Mouse (Mus musculus) neural tube, embryonic 13.5 days (tissue): Measurements from ENCODE around the gene Smpd3. TPM values are rescaled to one million over a fixed set of nuclear protein-coding genes. Genes with fewer than 3 reads are reported as not detected.

Experiments used
- ATAC-seq: fragments of 200-750 bp; cut with Nextera tagmentation; 2 replicates; pipeline ENCODE4 v1.8.0; 2017; ENCODE audit warnings: low read depth, mild to moderate bottlenecking, moderate TSS enrichment, moderate library complexity
- H3K27ac ChIP-seq: fragments of 300-500 bp; sonication (generic); replicated peaks from 2 replicates; pipeline ENCODE4 v1.5.1; 2015; ENCODE audit warnings: moderate library complexity, mild to moderate bottlenecking, inconsistent platforms
- H3K27me3 ChIP-seq: fragments of 300-500 bp; sonication (generic); 2 replicates; pipeline ENCODE4 v1.6.1; 2015; ENCODE audit warnings: mild to moderate bottlenecking, inconsistent platforms
- H3K36me3 ChIP-seq: fragments of 300-500 bp; sonication (generic); 2 replicates; pipeline ENCODE4 v1.6.1; 2015; ENCODE audit warnings: mild to moderate bottlenecking, inconsistent platforms
- H3K4me1 ChIP-seq: fragments of 300-500 bp; sonication (generic); replicated peaks from 2 replicates; pipeline ENCODE4 v1.6.1; 2015; ENCODE audit warnings: inconsistent platforms
- H3K4me2 ChIP-seq: fragments of 300-500 bp; sonication (generic); 2 replicates; pipeline ENCODE4 v1.6.1; 2015; ENCODE audit warnings: inconsistent platforms, mild to moderate bottlenecking, moderate library complexity
- H3K4me3 ChIP-seq: fragments of 300-500 bp; sonication (generic); 2 replicates; pipeline ENCODE4 v1.5.1; 2015; ENCODE audit warnings: mild to moderate bottlenecking, inconsistent platforms
- H3K9ac ChIP-seq: fragments of 300-500 bp; sonication (generic); 2 replicates; pipeline ENCODE4 v1.6.1; 2015; ENCODE audit warnings: moderate library complexity, mild to moderate bottlenecking, inconsistent platforms
- H3K9me3 ChIP-seq: fragments of 300-500 bp; sonication (generic); 2 replicates; pipeline ENCODE4 v1.6.1; 2016; ENCODE audit warnings: inconsistent platforms
- WGBS: fragments of 180-500 bp; shearing (Covaris S2); methylation state at CpG from one replicate; pipeline ENCODE4 v1.1.7; 2015; 5-methylcytosine and 5-hydroxymethylcytosine counted together
- polyA plus RNA-seq: library from polyadenylated mRNA; unstranded; fragments of >200 nt; fragmentation: Nextera tagmentation; extraction: Ambion mirVana; gene quantifications from 2 replicates; pipeline ENCODE4 v1.2.1, GENCODE M21; 2015

Gene Smpd3
- polyA plus RNA-seq, 1 experiment from 2014 or later, result 39.4 TPM

- no peaks in the 10 kb centered on the region; the same call in 1 of the 2 replicates for H3K4me1 ChIP-seq
- no peak for ATAC-seq
- no peaks in the 10 kb centered on the region for H3K9me3 ChIP-seq
- no peaks in the 10 kb centered on the region for H3K27me3 ChIP-seq
- 81% methylated on average over 4 of the region's 4 CpGs for WGBS
- no peak overlapping the region for H3K9ac ChIP-seq
- H3K4me3 ChIP-seq, result no peak overlapping the region
- H3K4me2 ChIP-seq, result no peak overlapping the region
- peaks cover 94% of the 10 kb centered on the region for H3K36me3 ChIP-seq
- H3K27ac ChIP-seq, result peak overlapping the region; percentile 15
These were observed 87.6 kb downstream of the Smpd3 start for GRCm38 (mm10) chr8:106250186-106250585.

GRCm38 (mm10) chr8:106237106-106237505, 100.7 kb downstream of the Smpd3 start:
- Histone ChIP-seq H3K4me3 (no peak overlapping the region), H3K36me3 (peaks cover 82% of the 10 kb centered on the region), H3K27ac (no peak overlapping the region), H3K27me3 (no peaks in the 10 kb centered on the region), H3K9ac (no peak overlapping the region), H3K9me3 (no peaks in the 10 kb centered on the region), H3K4me2 (no peak overlapping the region), H3K4me1 (no peaks in the 10 kb centered on the region)
- ATAC-seq, result no peak
- 82% methylated on average over 5 of the region's 5 CpGs for WGBS

GRCm38 (mm10) chr8:106234567-106235261, 103.1 kb downstream of the Smpd3 start:
- no peak overlapping the region for H3K4me3 ChIP-seq
- no peaks in the 10 kb centered on the region for H3K27me3 ChIP-seq
- H3K27ac ChIP-seq, result no peak overlapping the region
- ATAC-seq, result no peak
- H3K36me3 ChIP-seq, result peaks cover 74% of the 10 kb centered on the region
- 93% methylated on average over 17 of the region's 17 CpGs for WGBS
- no peaks in the 10 kb centered on the region for H3K9me3 ChIP-seq
- no peak overlapping the region for H3K9ac ChIP-seq
- H3K4me2 ChIP-seq, result no peak overlapping the region
- no peaks in the 10 kb centered on the region for H3K4me1 ChIP-seq

GRCm38 (mm10) chr8:106232751-106233150, 105.0 kb downstream of the Smpd3 start:
- H3K4me1 ChIP-seq, result no peaks in the 10 kb centered on the region
- ATAC-seq, result no peak
- no peak overlapping the region for H3K4me2 ChIP-seq
- 74% methylated on average over 3 of the region's 3 CpGs for WGBS
- H3K9ac ChIP-seq, result no peak overlapping the region
- H3K9me3 ChIP-seq, result no peaks in the 10 kb centered on the region
- H3K36me3 ChIP-seq, result peaks cover 74% of the 10 kb centered on the region
- no peak overlapping the region for H3K27ac ChIP-seq
- H3K27me3 ChIP-seq, result no peaks in the 10 kb centered on the region
- H3K4me3 ChIP-seq, result no peak overlapping the region

GRCm38 (mm10) chr8:106231536-106231935, 106.3 kb downstream of the Smpd3 start:
- H3K36me3 ChIP-seq, result peaks cover 72% of the 10 kb centered on the region

GRCm38 (mm10) chr8:106226589-106226988, 111.2 kb downstream of the Smpd3 start:
- H3K36me3 ChIP-seq, result peaks cover 83% of the 10 kb centered on the region
- no peak overlapping the region for H3K4me3 ChIP-seq
- no peaks in the 10 kb centered on the region for H3K4me1 ChIP-seq
- no peak overlapping the region for H3K27ac ChIP-seq
- WGBS, result 49% methylated on average over 9 of the region's 9 CpGs
- no peaks in the 10 kb centered on the region for H3K27me3 ChIP-seq
- ATAC-seq, result no peak
- no peak overlapping the region for H3K4me2 ChIP-seq
- no peak overlapping the region for H3K9ac ChIP-seq
- no peaks in the 10 kb centered on the region for H3K9me3 ChIP-seq

More at GRCm38 (mm10) chr8:106231536-106231935, 106.3 kb downstream of the Smpd3 start:
- H3K4me3 ChIP-seq, result no peak overlapping the region
- no peaks in the 10 kb centered on the region for H3K4me1 ChIP-seq
- ATAC-seq, result no peak
- H3K9ac ChIP-seq, result no peak overlapping the region
- no peak overlapping the region for H3K27ac ChIP-seq
- WGBS, result 84% methylated on average over 7 of the region's 7 CpGs
- no peaks in the 10 kb centered on the region for H3K27me3 ChIP-seq
- no peaks in the 10 kb centered on the region for H3K9me3 ChIP-seq
- H3K4me2 ChIP-seq, result no peak overlapping the region

- no peak overlapping the region for H3K27ac ChIP-seq
- no peak overlapping the region for H3K9ac ChIP-seq
- H3K4me1 ChIP-seq, result no peaks in the 10 kb centered on the region
- H3K4me3 ChIP-seq, result no peak overlapping the region
- H3K36me3 ChIP-seq, result peaks cover 91% of the 10 kb centered on the region
- 90% methylated on average over 3 of the region's 3 CpGs for WGBS
- no peak for ATAC-seq
- H3K27me3 ChIP-seq, result no peaks in the 10 kb centered on the region
- H3K9me3 ChIP-seq, result no peaks in the 10 kb centered on the region
- H3K4me2 ChIP-seq, result no peak overlapping the region
These were observed 118.2 kb downstream of the Smpd3 start for GRCm38 (mm10) chr8:106219620-106220019.

- peaks cover 21% of the 10 kb centered on the region for H3K4me1 ChIP-seq
- 91% methylated on average over 3 of the region's 3 CpGs for WGBS
- peaks cover 59% of the 10 kb centered on the region for H3K36me3 ChIP-seq
- H3K4me2 ChIP-seq, result no peak overlapping the region
- no peak overlapping the region for H3K4me3 ChIP-seq
- no peak overlapping the region for H3K9ac ChIP-seq
- H3K9me3 ChIP-seq, result no peaks in the 10 kb centered on the region
- H3K27ac ChIP-seq, result no peak overlapping the region
- no peaks in the 10 kb centered on the region for H3K27me3 ChIP-seq
- no peak for ATAC-seq
These were observed 123.8 kb downstream of the Smpd3 start for GRCm38 (mm10) chr8:106213959-106214358.

- Histone ChIP-seq H3K4me2 (peak overlapping the region; percentile 91), H3K27me3 (no peaks in the 10 kb centered on the region), H3K9ac (peak overlapping the region; percentile 92), H3K9me3 (no peaks in the 10 kb centered on the region), H3K36me3 (peaks cover 57% of the 10 kb centered on the region), H3K27ac (peak overlapping the region; percentile 91), H3K4me3 (peak overlapping the region; percentile 79), H3K4me1 (peaks cover 26% of the 10 kb centered on the region)
- peak; percentile 11; the same call in 1 of the 2 replicates for ATAC-seq
- WGBS, result 5% methylated on average over 13 of the region's 13 CpGs
These were observed 126.4 kb downstream of the Smpd3 start for GRCm38 (mm10) chr8:106211421-106211820.

- WGBS, result 0% methylated on average over 52 of the region's 52 CpGs
- H3K9me3 ChIP-seq, result no peaks in the 10 kb centered on the region
- peaks cover 53% of the 10 kb centered on the region for H3K36me3 ChIP-seq
- H3K9ac ChIP-seq, result peak within 1 kb of the TSS; percentile 92
- H3K4me3 ChIP-seq, result peak within 1 kb of the TSS; percentile 79
- no peaks in the 10 kb centered on the region for H3K27me3 ChIP-seq
- H3K27ac ChIP-seq, result peak within 1 kb of the TSS; percentile 91
- peak within 1 kb of the TSS; percentile 91 for H3K4me2 ChIP-seq
- ATAC-seq, result peak; percentile 99
- H3K4me1 ChIP-seq, result peaks cover 26% of the 10 kb centered on the region
These were observed 126.9 kb downstream of the Smpd3 start, which contains the start of the genes Slc7a6os and Prmt7 for GRCm38 (mm10) chr8:106210821-106211345. Slc7a6os (minus strand) TSS chr8:106210935. Prmt7 (plus strand) TSS chr8:106210936.

- Histone ChIP-seq H3K9ac (peak overlapping the region; percentile 92), H3K4me3 (peak overlapping the region; percentile 79), H3K27me3 (no peaks in the 10 kb centered on the region), H3K9me3 (no peaks in the 10 kb centered on the region), H3K4me1 (peaks cover 26% of the 10 kb centered on the region), H3K4me2 (peak overlapping the region; percentile 91), H3K36me3 (peaks cover 51% of the 10 kb centered on the region), H3K27ac (peak overlapping the region; percentile 91)
- peak; percentile 80 for ATAC-seq
- 1% methylated on average over 35 of the region's 35 CpGs for WGBS
These were observed 127.6 kb downstream of the Smpd3 start for GRCm38 (mm10) chr8:106210035-106210731.
